Mouse (Mus musculus): ENCODE results near the gene Cux2.

GRCm38 (mm10) chr5:121928362-121929000 is 121.4 kb downstream of the Cux2 start:
- TF ChIP-seq EP300 (IDR thresholded peaks at IDR 0.05) (no peak), CTCF (IDR thresholded peaks at IDR 0.05) (no peak)
